Mouse (Mus musculus): ENCODE measurements around the gene Pah.
A peak's percentile ranks its signal among the peaks of the same experiment; 100 is the strongest.

Gene Pah

GRCm38 (mm10) chr10:87508581-87508980, 13.0 kb upstream of the Pah start:
- no peak for DNase-seq

GRCm38 (mm10) chr10:87513052-87513451, 8.5 kb upstream of the Pah start:
- no peak for DNase-seq

- no peak for DNase-seq
Observed at GRCm38 (mm10) chr10:87518585-87518984, 3.0 kb upstream of the Pah start.

- no peak for DNase-seq
Observed at GRCm38 (mm10) chr10:87520401-87521116, 1.0 kb upstream of the Pah start.

GRCm38 (mm10) chr10:87534172-87534571, 12.6 kb downstream of the Pah start:
- DNase-seq, result no peak

DNA sequence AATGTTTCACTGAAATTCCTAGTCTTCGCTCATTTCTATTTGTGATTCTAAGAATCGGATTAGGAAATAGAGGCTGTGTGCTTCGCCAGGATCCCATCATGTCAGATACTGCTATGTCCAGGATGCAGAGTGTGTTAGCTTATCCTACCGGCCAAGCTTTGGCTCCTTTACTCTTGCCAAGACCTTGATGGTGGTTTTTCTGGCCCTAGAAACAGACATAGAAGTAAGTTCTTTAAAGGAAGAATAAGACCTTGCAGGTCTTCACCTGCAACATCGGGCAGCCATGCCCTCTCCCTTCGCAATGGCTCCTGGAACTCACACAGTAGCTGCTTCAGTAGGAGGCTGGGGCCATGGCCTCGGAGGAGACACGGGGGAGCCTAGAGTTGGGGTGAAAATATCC, 24.2 kb downstream of the Pah start:
- DNase-seq, result no peak

GRCm38 (mm10) chr10:87546299-87547234, 25.0 kb downstream of the Pah start:
- no peak for DNase-seq

GRCm38 (mm10) chr10:87552726-87553125, 31.1 kb downstream of the Pah start:
- DNase-seq, result peak in 1 of 2 experiments; percentile 5

DNA sequence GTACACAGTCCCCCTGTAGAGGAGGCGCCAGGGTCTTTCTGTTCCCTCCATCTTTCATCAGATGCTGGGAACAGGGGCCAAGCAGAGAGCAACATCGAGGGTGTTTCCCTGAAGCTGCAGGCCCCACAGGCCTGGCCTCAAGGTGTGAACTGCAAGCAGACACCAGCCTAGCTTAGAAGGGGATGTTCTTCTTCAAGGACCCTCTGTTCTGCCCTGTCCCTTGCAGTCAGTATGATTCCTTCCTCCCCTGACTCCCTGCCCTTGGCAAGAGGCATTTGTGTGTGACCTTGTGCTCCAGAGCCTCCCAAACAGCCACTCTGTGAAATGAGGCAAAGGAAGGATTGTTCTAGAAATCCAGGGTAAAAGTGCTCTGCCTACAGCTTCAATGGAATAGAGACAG, 34.8 kb downstream of the Pah start:
- DNase-seq, result no peak

GRCm38 (mm10) chr10:87563818-87564217, 42.2 kb downstream of the Pah start:
- no peak for DNase-seq

DNA sequence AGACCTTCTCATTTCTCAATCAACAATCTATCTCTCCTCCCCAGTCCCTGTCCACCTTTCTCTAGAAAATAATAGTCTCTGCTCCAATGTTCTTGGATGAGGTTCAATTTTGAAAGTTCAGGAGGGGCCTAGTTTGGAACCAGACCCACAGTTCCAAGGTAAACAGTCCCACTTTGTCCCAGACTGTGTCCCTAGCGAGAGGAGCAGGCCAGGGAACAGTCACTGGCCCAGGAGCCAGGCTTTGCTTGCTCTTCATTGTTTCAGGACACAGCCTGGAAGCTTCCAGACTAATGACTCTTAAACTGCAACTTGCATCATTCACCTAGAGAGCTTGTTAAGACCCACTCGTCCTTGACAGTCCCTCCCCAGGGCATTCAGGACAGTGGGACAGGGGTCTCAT, 44.1 kb downstream of the Pah start:
- no peak for DNase-seq

- no peak for DNase-seq
Observed at GRCm38 (mm10) chr10:87572500-87572899, 50.9 kb downstream of the Pah start.

DNA sequence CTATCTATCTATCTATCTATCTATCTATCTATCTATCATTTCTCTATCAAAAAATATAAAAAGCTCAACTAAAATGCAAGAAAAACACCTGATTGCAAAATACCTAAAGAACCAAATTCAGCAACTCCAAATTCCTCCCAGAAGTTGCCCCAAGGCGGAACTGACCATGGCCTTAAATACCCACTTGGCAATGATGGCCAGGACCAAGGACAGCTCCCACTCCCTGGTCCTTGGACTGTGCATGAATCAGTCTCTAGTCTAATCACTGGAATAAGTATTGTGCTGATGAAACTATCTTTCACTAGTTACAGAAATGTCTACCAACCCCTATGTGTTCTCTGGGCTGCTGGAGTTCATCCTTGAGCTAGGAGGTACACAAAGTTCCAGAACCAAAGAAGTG, 65.1 kb downstream of the Pah start:
- no peak for DNase-seq

DNA sequence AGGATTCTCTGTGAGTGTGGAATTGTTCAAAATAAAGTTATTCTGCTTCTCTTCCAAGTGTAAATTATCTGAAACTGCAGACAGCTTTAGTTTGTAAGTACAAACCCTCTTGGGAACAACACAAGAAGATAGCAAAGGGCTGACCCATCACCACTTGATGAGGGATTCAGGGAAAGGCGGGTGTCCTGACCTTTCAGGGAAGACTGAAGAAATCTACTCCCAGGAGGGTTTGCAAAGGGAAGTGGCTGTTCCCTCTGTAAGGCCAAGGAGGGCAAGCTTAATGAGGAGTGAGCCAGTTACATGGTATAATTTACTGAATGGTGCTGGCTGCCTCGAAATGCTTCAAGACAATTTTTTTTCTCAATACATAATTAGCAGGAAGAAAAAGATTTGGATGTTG, 72.3 kb downstream of the Pah start:
- no peak for DNase-seq

- DNase-seq, result no peak
Observed at GRCm38 (mm10) chr10:87596361-87597074, 74.9 kb downstream of the Pah start.

DNA sequence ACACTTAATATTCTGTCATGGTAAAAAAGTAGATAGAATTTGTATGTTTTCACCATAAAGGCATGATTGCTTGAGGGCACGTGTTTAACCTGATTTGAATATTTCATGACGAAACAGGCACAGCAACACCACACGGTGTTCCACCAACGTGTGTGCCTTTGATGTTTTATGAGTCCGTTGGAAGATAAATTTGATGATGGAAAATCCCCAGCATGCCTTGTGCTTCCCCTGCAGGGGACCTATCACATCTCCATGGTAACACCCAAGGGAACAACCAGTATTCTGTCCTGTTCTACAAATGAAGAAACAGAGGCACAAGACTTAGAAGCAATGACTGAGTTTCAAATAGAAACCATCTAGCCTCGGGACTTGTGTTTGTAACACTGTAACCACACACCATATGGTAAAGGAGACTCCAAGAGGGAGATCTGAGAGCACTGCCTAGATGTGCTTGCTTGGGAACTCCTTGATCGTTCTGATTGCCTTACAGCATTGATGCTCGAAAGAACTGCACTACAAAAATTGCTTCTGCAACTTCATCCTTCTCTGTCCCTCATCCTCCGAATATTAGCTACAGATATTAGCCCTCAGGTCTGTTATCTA, 75.6 kb downstream of the Pah start:
- no peak for DNase-seq

- no peak for DNase-seq
Observed at GRCm38 (mm10) chr10:87602151-87602550, 80.6 kb downstream of the Pah start.

GRCm38 (mm10) chr10:87625196-87625595, 103.6 kb downstream of the Pah start:
- DNase-seq, result no peak

All from thymus, postnatal 36 days (tissue).